Mouse (Mus musculus) brown adipose tissue, adult 24 weeks (tissue): Measurements from ENCODE around the gene Phf7. TPM values are rescaled to one million over a fixed set of nuclear protein-coding genes. Genes with fewer than 3 reads are reported as not detected.

Experiments used
- H3K27ac ChIP-seq: fragments of 200-500 bp; replicated peaks from 2 replicates; pipeline ENCODE4 v1.5.1; 2012; ENCODE audit warnings: low read depth, mild to moderate bottlenecking, low read length
- H3K4me1 ChIP-seq: fragments of 200-500 bp; 2 replicates; pipeline ENCODE4 v1.6.1; 2012; ENCODE audit warnings: low read length, mixed read lengths; ENCODE audit not compliant: control insufficient read depth, insufficient read depth, insufficient read length
- H3K4me3 ChIP-seq: fragments of 200-500 bp; 2 replicates; pipeline ENCODE4 v1.5.1; 2012; ENCODE audit warnings: low read depth, mild to moderate bottlenecking, low read length, moderate library complexity; ENCODE audit not compliant: insufficient read depth
- polyA plus RNA-seq: library from polyadenylated mRNA; stranded (reverse); fragments of >200 nt; gene quantifications from 2 replicates; pipeline ENCODE4 v1.2.4, GENCODE M21; 2012; ENCODE audit not compliant: missing spikeins, insufficient read depth, insufficient read length

Gene Phf7
- polyA plus RNA-seq, 1 experiment = 9.9 TPM

GRCm38 (mm10) chr14:31245946-31246345 lies 5.2 kb downstream of the Phf7 start:
- no peak overlapping the region for H3K27ac ChIP-seq
- no peak overlapping the region for H3K4me3 ChIP-seq
- no peaks in the 10 kb centered on the region for H3K4me1 ChIP-seq

GRCm38 (mm10) chr14:31244777-31245176 lies 6.3 kb downstream of the Phf7 start:
- no peak overlapping the region for H3K27ac ChIP-seq
- H3K4me3 ChIP-seq = no peak overlapping the region
- H3K4me1 ChIP-seq = no peaks in the 10 kb centered on the region

DNA sequence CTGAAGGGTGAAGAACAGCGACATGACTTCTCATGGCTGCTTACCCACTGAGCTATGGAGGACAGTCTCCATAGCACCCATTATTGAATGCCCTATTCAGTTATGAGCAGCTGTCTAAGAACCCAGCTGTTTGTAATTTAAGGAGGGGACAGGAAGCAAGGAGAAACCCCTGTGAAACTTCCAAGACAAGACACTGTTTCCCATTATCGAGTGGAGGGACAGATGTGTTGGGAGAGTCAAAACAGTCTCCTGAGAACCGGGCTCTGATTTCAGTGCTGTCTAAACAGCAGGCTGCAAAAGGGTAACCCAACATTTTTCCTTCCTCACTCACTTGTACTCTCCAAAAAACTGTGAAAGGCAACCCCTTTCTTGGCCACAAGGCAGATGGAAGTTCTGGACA lies 10.6 kb downstream of the Phf7 start:
- H3K4me3 ChIP-seq = no peak overlapping the region
- H3K27ac ChIP-seq = no peak overlapping the region
- H3K4me1 ChIP-seq = no peaks in the 10 kb centered on the region

DNA sequence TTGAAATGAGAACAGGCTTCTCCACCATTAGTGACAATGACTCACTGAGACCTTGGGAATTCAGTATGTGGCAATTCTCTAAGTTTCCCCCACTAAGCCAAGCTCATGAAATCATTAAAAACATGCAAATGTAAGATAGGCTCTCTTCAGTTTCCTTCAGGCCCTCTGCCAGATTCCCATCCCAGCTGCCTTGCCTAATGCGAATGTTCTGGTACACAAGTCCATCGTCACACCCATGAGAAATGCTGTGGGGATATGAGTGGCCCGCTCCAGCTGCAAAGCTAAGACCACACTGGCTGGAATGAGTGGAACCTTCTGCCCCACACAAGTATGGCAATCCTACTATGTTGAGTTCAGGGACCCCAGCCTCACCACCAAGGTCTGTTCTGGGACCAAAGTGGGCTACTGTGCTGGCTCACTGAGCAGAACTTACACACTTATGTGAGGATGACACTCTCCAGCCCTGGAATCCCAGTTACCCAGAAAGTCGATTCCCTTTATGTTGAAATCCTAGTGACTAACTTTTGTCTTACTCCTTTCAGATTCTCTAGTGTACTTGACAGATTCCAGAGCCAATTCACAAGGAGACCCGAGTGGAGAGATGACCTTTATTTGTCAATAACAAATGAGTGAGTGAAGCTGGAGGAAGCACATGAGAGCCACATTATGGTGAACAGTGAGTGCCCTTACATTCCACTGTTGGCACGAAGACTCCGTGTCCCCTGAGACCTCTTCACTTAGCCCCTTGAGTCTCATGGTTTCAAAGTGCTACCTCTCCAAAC lies 13.8 kb downstream of the Phf7 start:
- Histone ChIP-seq H3K4me1 (peaks cover 5% of the 10 kb centered on the region; the same call in 1 of the 2 replicates), H3K4me3 (no peak overlapping the region), H3K27ac (no peak overlapping the region)

DNA sequence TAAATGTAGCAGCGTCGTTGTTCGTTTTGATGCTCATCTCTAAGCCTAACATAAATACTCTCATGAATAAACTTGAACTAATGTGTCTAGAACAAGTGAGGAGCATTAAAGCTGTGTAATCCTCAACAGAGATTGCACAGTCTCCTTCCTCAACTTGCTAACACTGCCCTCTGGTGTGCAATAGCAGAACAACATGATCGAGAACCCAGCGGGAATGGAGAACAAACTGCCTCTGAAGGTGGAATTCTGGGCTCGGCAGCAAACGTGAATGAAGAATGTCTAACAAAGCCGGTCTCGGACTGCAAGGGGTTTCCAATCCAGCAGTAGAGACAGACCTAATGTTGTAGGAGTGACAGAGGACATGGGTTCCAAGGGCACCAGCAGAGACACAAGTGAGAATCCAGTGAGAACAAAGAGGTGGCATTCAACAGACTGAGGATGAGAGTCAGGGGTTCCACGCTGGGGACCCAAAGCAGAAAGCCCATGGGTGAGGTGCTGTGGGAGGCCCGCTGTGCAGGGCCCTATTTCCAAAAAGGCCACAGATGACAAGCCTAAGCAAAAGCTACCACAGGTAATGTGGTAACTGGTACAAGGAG lies 17.0 kb downstream of the Phf7 start:
- Histone ChIP-seq H3K27ac (peak overlapping the region; percentile 98), H3K4me1 (peaks cover 29% of the 10 kb centered on the region), H3K4me3 (peak overlapping the region; percentile 1; the same call in 1 of the 2 replicates)

- Histone ChIP-seq H3K27ac (peak overlapping the region; percentile 98), H3K4me3 (peak overlapping the region; percentile 22)
These were observed 17.8 kb downstream of the Phf7 start for GRCm38 (mm10) chr14:31233070-31233995.

GRCm38 (mm10) chr14:31232404-31233069 lies 18.6 kb downstream of the Phf7 start:
- Histone ChIP-seq H3K27ac (peak overlapping the region; percentile 97), H3K4me3 (peak overlapping the region; percentile 18), H3K4me1 (peaks cover 44% of the 10 kb centered on the region)

More at GRCm38 (mm10) chr14:31233070-31233995, 17.8 kb downstream of the Phf7 start:
- H3K4me1 ChIP-seq = peaks cover 36% of the 10 kb centered on the region

GRCm38 (mm10) chr14:31230442-31230841 lies 20.7 kb downstream of the Phf7 start:
- Histone ChIP-seq H3K4me1 (peaks cover 51% of the 10 kb centered on the region), H3K27ac (peak overlapping the region; percentile 97), H3K4me3 (no peak overlapping the region)

- Histone ChIP-seq H3K4me3 (no peak overlapping the region), H3K27ac (peak overlapping the region; percentile 84), H3K4me1 (peaks cover 51% of the 10 kb centered on the region)
These were observed 22.9 kb downstream of the Phf7 start for GRCm38 (mm10) chr14:31228234-31228633.

GRCm38 (mm10) chr14:31226978-31227377 lies 24.1 kb downstream of the Phf7 start:
- no peak overlapping the region for H3K4me3 ChIP-seq
- H3K4me1 ChIP-seq = peaks cover 43% of the 10 kb centered on the region
- peak overlapping the region; percentile 84 for H3K27ac ChIP-seq

DNA sequence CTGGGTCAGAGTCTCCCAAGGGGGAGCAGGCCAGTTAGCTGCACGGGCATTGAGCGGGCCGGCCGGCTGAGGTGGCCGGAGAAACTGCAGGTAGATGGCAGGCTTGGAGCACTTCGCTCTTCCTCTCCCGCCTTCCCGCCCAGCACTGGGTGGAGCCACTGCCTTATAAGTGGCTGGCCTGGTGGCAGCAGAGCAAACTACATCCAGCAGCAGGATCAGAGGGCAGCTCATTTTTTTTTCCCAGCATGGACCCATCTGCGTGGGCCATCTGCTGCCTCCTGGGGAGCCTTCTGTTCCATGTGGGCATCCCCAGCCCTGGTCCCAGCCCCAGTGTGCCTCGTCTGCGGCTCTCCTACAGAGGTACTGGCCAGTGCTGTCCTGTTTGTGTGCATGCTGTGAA lies 33.5 kb downstream of the Phf7 start, which contains the start of gene Sema3g:
Gene Sema3g, plus strand, starts transcription at position 195 of the 400 bp plus-strand sequence.
- H3K4me3 ChIP-seq = peak within 1 kb of the TSS; percentile 57
- peaks cover 5% of the 10 kb centered on the region for H3K4me1 ChIP-seq
- H3K27ac ChIP-seq = peak within 1 kb of the TSS; percentile 81

DNA sequence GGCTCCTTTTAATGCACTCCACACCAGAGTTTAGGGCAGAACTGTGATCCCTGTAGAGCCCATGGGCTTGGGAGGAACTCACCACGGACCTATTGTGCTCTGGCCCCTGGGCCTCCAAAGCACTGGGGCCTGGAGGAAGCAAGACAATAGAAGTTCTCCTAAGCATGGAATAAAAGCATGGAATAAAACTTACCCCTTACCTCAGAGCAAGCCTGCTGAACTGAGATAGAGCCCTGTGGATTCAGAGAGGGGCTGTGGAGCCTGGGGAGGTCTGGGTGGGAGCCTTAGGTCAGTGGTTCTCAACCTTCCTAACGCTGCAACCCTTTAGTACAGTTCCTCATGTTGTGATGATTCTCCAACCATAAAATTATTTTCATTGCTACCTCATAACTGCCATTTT lies 34.3 kb downstream of the Phf7 start, which contains the start of gene Nisch:
Gene Nisch, minus strand, starts transcription at position 101 of the 400 bp plus-strand sequence.
- Histone ChIP-seq H3K4me1 (peaks cover 5% of the 10 kb centered on the region), H3K4me3 (peak within 1 kb of the TSS; percentile 57), H3K27ac (peak within 1 kb of the TSS; percentile 81)

- Histone ChIP-seq H3K27ac (peak overlapping the region; percentile 81), H3K4me3 (peak overlapping the region; percentile 20), H3K4me1 (peaks cover 5% of the 10 kb centered on the region)
These were observed 35.7 kb downstream of the Phf7 start for GRCm38 (mm10) chr14:31215157-31216002.

GRCm38 (mm10) chr14:31214684-31215083 lies 36.4 kb downstream of the Phf7 start:
- Histone ChIP-seq H3K4me1 (peaks cover 5% of the 10 kb centered on the region), H3K4me3 (no peak overlapping the region), H3K27ac (no peak overlapping the region)
